Mouse (Mus musculus): ENCODE data around the gene Hk1.

Gene Hk1

GRCm38 (mm10) chr10:62379808-62380207, at the start of gene Hk1:
Hk1 (minus strand) TSS chr10:62379908.
- in situ Hi-C loops (cut with MboI; ENCODE audit: unreplicated experiment in 2 of 2), result loop anchor here in 1 of 2 experiments (10.0 kb wide), 2 partner anchors 105 to 275 kb away; no protein-coding TSS in a partner anchor

GRCm38 (mm10) chr10:62425081-62425871, 45.6 kb upstream of the Hk1 start:
- in situ Hi-C loops (cut with MboI; ENCODE audit: unreplicated experiment in 2 of 2), result no loop called here

- in situ Hi-C loops (cut with MboI; ENCODE audit: unreplicated experiment in 2 of 2), result loop anchor here in 1 of 2 experiments (25.0 kb wide), 1 partner anchor 585 kb away; no protein-coding TSS in a partner anchor
Observed at GRCm38 (mm10) chr10:62422255-62422654, 42.5 kb upstream of the Hk1 start, which contains the start of gene Hkdc1. Hkdc1 (minus strand) TSS chr10:62422491.

GRCm38 (mm10) chr10:62421127-62421526, 41.4 kb upstream of the Hk1 start:
- in situ Hi-C loops (cut with MboI; ENCODE audit: unreplicated experiment in 2 of 2), result loop anchor here in 1 of 2 experiments (25.0 kb wide), 1 partner anchor 584 kb away; no protein-coding TSS in a partner anchor

DNA sequence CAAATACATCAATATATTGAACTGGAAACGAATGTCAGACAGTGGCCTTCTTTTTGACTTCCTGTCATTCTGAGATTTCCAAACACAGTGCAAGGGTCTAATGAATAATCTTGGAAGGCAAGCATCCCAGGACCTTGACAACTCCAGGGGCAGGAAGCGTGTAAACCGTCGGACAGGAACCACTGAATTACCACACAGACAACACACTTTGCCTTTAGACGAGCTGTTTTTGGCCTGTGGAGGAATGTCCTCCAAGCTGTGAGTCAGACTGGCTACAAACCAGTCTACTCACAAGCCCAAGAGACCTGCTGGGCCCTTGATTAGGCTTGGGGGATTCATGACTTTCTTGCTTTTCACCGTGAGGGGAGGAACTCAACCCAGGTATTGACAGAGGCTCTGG, 40.7 kb upstream of the Hk1 start:
- in situ Hi-C loops (cut with MboI; ENCODE audit: unreplicated experiment in 2 of 2), result loop anchor here in 1 of 2 experiments (25.0 kb wide), 1 partner anchor 583 kb away; no protein-coding TSS in a partner anchor

- in situ Hi-C loops (cut with MboI; ENCODE audit: unreplicated experiment in 2 of 2), result loop anchor here in 1 of 2 experiments (25.0 kb wide), 1 partner anchor 582 kb away; no protein-coding TSS in a partner anchor
Observed at GRCm38 (mm10) chr10:62419422-62419821, 39.7 kb upstream of the Hk1 start.

DNA sequence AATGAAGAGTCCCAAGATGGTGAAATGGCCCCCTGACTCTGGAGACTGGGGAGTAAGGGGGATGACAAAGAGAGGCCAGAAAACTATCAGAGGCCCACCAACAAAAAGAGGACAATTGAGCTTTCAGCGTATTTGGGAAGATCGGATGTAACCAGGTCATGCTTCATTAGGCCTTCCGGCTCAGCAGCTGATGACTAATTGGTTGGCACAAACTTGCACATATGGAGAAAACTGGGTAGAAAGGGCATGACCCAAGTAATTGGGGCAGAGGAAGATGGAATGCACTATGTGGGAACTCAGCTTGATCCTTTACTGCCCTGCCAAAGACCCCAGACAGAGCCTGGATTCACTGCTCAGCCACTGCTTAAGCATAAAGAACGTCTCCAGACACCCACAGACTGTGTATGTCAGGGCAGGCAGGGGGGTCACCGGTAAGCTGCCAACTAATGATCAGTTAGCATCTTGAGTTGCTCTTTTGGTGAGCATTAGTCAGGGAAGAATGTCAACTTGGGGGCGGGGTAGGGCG, 39.2 kb upstream of the Hk1 start:
- in situ Hi-C loops (cut with MboI; ENCODE audit: unreplicated experiment in 2 of 2), result loop anchor here in 1 of 2 experiments (25.0 kb wide), 1 partner anchor 582 kb away; no protein-coding TSS in a partner anchor

DNA sequence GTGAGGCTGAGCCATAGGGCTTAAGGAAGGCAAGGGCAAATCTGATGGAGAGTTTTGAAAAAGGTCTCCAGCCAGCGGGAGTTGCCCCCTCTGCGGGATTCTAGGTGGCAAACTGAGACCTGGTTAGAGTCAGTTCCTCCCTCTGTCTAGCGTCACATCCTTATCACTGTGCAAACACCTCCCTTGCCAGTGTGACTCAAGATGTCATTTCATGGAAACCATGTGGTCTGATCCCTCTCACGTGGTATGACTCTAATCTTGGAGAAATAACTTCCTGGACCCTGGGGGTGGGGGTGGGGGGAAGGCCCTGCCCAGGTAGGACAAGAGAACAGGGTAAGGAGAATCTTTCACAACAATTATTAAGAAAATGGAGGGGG, 33.9 kb upstream of the Hk1 start:
- in situ Hi-C loops (cut with MboI; ENCODE audit: unreplicated experiment in 2 of 2), result loop anchor here in 1 of 2 experiments (5.0 to 25.0 kb wide), 2 partner anchors 226 to 576 kb away; no protein-coding TSS in a partner anchor

DNA sequence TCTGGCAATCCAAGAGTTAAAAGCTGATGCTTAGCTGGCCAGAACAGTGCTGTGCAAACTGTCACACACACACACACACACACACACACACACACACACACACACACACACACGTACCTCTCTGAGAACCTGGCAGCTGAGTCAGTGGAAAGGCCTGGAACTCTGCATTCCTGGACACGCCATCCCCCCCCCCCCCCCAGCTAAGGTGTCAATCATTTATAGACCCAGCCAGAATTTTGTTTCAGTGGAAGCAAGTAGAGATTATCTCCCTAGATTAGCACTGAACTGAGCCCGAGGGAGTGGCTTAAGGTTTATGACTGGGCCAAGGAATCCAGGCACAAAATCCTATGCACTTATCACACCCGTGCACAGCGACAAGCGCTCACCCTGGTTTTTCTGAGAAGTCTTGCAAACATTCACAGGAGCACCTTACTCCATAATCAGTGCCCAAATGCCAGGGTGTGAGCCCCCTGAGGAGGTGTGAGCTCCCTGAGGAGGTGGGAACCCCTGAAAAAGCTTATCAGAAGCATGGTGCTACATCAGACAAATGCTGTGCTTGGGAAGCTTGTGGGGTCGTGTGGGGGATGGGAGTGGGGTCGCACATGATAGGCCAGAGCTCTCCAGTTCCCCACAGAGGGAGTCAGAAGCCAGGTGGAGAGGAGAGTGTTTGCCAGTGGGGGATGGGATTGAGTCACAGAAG, 33.3 kb upstream of the Hk1 start:
- in situ Hi-C loops (cut with MboI; ENCODE audit: unreplicated experiment in 2 of 2), result loop anchor here in 1 of 2 experiments (5.0 to 25.0 kb wide), 2 partner anchors 226 to 576 kb away; no protein-coding TSS in a partner anchor

DNA sequence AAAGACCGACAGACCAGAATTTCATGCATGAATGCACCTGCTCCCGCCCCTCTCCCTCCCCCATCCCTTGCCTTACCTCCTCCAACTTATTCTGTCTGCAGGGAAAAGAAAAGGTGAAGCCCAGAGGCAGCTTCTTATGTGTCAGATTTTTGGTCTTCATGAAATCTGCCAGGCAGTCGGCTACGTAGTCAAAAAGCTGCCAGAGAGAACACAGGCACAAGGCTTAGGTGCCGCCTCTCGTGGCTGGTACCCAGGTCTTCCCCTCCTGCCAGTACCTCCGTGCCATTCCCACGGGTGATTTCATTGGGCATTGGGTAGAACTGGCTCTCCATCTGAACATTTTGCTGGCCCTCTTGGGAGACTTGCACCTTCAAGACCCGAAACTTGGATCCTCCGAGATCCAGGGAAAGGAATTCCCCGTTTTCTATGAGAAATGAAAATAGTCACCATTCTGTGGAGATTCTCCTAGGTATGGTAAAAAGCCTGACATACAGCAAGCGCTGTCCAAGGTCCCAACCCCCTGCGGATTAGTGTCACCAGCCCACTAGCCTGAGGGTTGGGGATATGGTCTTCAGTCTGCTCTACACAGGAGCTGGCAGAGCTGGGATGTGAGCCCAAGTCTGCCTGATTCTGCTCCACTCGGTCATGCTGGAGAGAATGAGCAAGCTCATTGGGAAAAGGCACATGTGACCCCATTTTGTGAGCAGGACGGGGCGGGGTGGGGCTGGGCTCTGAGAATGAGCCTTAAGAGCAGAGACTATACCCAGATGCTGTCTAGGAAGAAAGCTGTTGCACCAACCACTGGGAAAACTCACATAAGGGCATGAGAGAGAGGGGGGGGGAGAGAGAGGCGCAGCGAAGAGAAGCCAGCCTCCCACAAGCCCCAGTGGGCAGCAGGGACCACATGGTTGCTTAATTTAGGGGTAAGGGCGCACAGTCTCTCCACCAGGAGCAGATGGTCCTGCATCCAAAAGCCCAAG, 32.0 kb upstream of the Hk1 start:
- in situ Hi-C loops (cut with MboI; ENCODE audit: unreplicated experiment in 2 of 2), result loop anchor here in 1 of 2 experiments (5.0 to 25.0 kb wide), 2 partner anchors 224 to 574 kb away; no protein-coding TSS in a partner anchor

- in situ Hi-C loops (cut with MboI; ENCODE audit: unreplicated experiment in 2 of 2), result loop anchor here in 1 of 2 experiments (5.0 to 25.0 kb wide), 2 partner anchors 224 to 574 kb away; no protein-coding TSS in a partner anchor
Observed at GRCm38 (mm10) chr10:62410943-62411342, 31.2 kb upstream of the Hk1 start.

- in situ Hi-C loops (cut with MboI; ENCODE audit: unreplicated experiment in 2 of 2), result loop anchor here (5.0 to 25.0 kb wide), 3 partner anchors 133 to 568 kb away; no protein-coding TSS in a partner anchor
Observed at GRCm38 (mm10) chr10:62404901-62405300, 25.2 kb upstream of the Hk1 start.

GRCm38 (mm10) chr10:62401641-62402111, 22.0 kb upstream of the Hk1 start:
- in situ Hi-C loops (cut with MboI; ENCODE audit: unreplicated experiment in 2 of 2), result loop anchor here (10.0 to 25.0 kb wide), 2 partner anchors 217 to 564 kb away; no protein-coding TSS in a partner anchor

GRCm38 (mm10) chr10:62383011-62383410, 3.3 kb upstream of the Hk1 start:
- in situ Hi-C loops (cut with MboI; ENCODE audit: unreplicated experiment in 2 of 2), result loop anchor here in 1 of 2 experiments (10.0 kb wide), 2 partner anchors 108 to 278 kb away; no protein-coding TSS in a partner anchor

DNA sequence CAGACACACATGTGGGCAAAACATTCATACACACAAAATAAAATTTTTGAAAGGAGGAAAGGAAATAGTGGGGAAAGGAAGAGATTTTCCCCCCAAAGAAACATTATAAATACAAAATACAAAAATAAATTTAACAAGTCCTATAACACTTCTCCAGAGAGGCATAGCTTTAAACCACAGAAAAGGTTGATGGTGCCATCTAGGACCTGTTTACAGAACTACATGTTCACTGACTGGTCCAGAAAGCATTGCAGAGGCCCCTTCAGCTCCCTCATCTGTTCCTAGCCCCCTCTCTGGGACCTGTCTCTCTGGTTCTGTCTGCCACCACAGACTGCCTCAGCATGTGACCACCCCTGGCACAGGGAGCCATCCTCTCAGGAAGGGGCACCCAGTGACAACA, 1.2 kb upstream of the Hk1 start:
- in situ Hi-C loops (cut with MboI; ENCODE audit: unreplicated experiment in 2 of 2), result loop anchor here in 1 of 2 experiments (10.0 kb wide), 2 partner anchors 106 to 276 kb away; no protein-coding TSS in a partner anchor

DNA sequence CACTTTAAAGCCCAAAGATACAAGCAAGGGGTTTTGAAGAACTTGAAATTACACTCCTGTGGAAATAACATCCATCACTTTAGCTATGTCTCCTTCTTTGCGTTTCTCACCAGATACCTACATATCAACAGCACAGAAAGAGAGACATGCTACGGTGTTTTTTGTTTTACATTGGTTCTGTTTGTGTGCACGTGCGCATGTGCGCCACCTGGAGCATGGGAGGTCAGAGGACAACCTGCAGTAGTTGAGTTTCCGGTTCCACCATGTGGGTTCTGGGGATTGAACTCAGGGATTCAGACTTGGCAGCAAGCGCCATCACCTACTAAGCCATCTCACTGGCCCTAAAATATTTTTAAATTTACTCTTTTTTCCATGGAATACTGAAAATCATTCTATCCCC, 20.9 kb downstream of the Hk1 start:
- in situ Hi-C loops (cut with MboI; ENCODE audit: unreplicated experiment in 2 of 2), result no loop called here

DNA sequence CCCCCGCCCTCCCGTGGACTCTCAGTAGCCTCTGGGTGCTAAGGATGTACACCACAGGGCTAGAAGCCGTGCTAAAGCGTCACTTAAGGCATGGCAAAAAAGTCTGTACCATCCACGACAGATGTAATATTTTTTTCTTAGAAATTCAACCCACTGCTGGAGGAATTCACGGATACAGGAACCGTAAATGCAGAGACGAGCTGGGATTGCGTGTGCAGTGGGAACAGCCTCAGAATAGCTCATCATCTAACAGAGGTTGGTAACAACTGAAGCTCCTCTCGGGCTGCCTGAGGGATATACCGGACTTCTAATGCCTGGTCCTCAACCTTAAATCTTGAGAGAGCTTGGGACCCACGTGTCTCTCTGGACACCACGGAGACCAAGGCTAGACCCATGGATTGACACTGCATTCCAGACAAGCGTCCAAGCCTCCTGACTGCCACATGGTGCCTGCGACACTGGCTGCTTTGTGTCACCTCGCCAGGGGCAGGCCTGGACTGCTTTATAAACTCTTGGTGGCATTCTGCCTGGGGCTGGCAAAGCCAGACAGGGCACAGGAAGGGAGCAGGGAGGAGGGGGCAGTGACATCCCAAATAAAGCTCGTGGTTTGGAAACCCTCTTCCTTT, 23.5 kb downstream of the Hk1 start:
- in situ Hi-C loops (cut with MboI; ENCODE audit: unreplicated experiment in 2 of 2), result no loop called here

DNA sequence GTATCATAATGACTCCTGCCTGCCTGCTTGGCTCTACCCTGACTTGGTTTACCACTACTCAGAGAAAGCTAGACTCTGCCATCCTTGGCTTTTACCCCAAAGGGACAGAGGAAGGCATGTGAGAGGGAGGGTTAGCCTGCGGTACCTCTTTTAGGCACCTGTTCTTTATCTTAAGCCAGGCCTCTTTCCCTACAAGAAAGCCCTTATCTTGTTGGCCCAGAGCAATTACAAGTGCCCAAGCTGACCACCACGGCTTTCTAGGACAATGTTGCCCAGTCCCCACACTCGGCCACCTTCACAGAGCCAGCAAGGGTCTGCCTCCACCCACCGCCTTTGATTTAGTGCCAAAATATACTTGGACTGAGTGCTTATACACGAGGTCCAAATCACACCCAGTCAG, 34.6 kb downstream of the Hk1 start:
- in situ Hi-C loops (cut with MboI; ENCODE audit: unreplicated experiment in 2 of 2), result loop anchor here in 1 of 2 experiments (10.0 kb wide), 1 partner anchor 60 kb away; no protein-coding TSS in a partner anchor
